Mouse (Mus musculus) kidney, embryonic 14.5 days (tissue): ENCODE data around the gene Wfdc5. TPM values are rescaled to one million over a fixed set of nuclear protein-coding genes. Genes with fewer than 3 reads are reported as not detected.

ENCODE experiments used
- ATAC-seq: fragments of 200-750 bp; cut with Nextera tagmentation; 2 replicates; pipeline ENCODE4 v1.8.0; 2017; ENCODE audit warnings: moderate number of reproducible peaks, mild to moderate bottlenecking, moderate TSS enrichment, moderate library complexity; ENCODE audit not compliant: low FRiP score, low TSS enrichment
- H3K27ac ChIP-seq: fragments of 300-500 bp; sonication (generic); 2 replicates; pipeline ENCODE4 v1.5.1; 2014; ENCODE audit warnings: low read depth, mild to moderate bottlenecking, low read length, moderate library complexity, mixed read lengths
- H3K27me3 ChIP-seq: fragments of 300-500 bp; sonication (generic); 2 replicates; pipeline ENCODE4 v1.6.1; 2014; ENCODE audit warnings: mild to moderate bottlenecking, low read length; ENCODE audit not compliant: control insufficient read depth, insufficient read depth
- H3K36me3 ChIP-seq: fragments of 300-500 bp; sonication (generic); 2 replicates; pipeline ENCODE4 v1.6.1; 2014; ENCODE audit warnings: low read length, mixed read lengths; ENCODE audit not compliant: control insufficient read depth, insufficient read depth
- H3K4me1 ChIP-seq: fragments of 300-500 bp; sonication (generic); 2 replicates; pipeline ENCODE4 v1.6.1; 2014; ENCODE audit warnings: low read length, mixed read lengths; ENCODE audit not compliant: control insufficient read depth, insufficient read depth
- H3K4me2 ChIP-seq: fragments of 300-500 bp; sonication (generic); replicated peaks from 2 replicates; pipeline ENCODE4 v1.6.1; 2014; ENCODE audit warnings: low read depth, mild to moderate bottlenecking, low read length
- H3K4me3 ChIP-seq: fragments of 300-500 bp; sonication (generic); 2 replicates; pipeline ENCODE4 v1.5.1; 2014; ENCODE audit warnings: mild to moderate bottlenecking, low read length
- H3K9ac ChIP-seq: fragments of 300-500 bp; sonication (generic); 2 replicates; pipeline ENCODE4 v1.6.1; 2014; ENCODE audit warnings: low read depth, mild to moderate bottlenecking, low read length, moderate library complexity
- H3K9me3 ChIP-seq: fragments of 300-500 bp; sonication (generic); 2 replicates; pipeline ENCODE4 v1.6.1; 2016; ENCODE audit warnings: low read length; ENCODE audit not compliant: control insufficient read depth
- WGBS: fragments of 180-500 bp; shearing (Covaris S2); extraction: QIAGEN DNeasy Blood & Tissue Kit; methylation state at CpG from one replicate; pipeline ENCODE4 v1.1.7; 2014; 5-methylcytosine and 5-hydroxymethylcytosine counted together
- polyA plus RNA-seq: library from polyadenylated mRNA; unstranded; fragments of >200 nt; fragmentation: Nextera tagmentation; extraction: Ambion mirVana; gene quantifications from 2 replicates; pipeline ENCODE4 v1.2.1, GENCODE M21; 2014

Wfdc5 gene
- polyA plus RNA-seq, 1 experiment from 2014 or later = not detected

DNA sequence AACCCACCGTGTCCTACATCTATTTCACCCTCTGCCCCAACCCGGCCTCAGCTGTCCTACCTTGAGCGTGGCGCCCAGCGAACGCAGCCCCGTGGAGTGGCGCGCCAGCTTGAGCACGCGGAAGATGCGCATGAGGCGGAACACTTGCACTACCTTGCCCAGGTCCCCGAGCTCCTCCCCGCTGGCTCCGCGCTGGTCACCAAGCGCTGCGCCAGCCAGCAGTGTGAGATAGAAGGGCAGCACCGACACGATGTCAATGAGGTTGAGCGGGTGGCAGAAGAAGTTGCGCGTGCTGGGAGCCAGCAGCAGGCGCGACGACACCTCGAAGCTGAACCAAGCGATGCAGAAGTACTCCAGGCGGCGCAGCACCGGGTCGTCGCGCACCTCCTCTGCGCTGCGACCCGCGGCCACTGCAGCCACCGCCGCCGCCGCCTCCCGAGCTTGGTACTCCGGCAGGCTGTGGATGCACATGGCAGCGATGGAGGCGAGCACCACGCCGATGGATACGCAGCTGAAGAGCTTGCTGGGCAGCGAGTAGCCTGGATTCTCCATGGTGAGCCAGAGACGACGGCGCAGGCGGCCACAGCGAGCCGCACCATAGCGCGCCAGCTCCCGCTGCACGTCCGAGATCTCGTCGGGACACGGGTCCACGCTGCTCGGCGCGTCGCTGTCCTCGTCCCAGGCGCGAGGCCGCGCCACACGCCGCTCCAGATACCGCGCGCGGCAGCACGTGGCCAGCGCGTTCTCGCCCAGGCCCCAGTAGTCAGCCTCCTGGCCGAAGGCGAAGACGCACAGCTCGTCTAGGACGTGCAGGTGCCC lies 14.6 kb downstream of the Wfdc5 start:
- Histone ChIP-seq H3K36me3 (no peaks in the 10 kb centered on the region), H3K4me2 (peak overlapping the region; percentile 58), H3K27me3 (peaks cover 63% of the 10 kb centered on the region), H3K9me3 (no peaks in the 10 kb centered on the region), H3K4me3 (peak overlapping the region; percentile 35), H3K9ac (peak overlapping the region; percentile 37), H3K27ac (no peak overlapping the region), H3K4me1 (peaks cover 9% of the 10 kb centered on the region; the same call in 1 of the 2 replicates)
- 13% methylated on average over 88 of the region's 90 CpGs for WGBS
- ATAC-seq = peak; percentile 47; the same call in 1 of the 2 replicates

DNA sequence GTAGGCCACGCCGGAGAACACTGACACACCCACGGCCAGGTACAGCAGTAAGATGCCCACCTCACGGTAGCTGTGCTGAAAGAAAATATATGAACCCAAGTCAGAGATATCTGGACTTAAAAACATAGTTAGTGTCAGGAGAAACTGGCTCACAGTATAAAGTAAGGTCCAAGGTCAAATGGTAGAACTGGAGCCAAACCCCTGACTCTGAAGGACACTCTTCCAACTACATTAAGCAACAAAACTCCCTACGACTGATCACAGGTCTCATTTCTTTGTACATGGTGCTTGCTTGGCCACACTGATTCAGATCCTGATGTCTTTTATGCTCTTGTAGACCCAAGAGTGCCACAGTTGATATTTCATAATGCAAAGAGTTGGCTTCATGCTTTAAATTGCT lies 17.6 kb downstream of the Wfdc5 start:
- Histone ChIP-seq H3K27me3 (peaks cover 45% of the 10 kb centered on the region), H3K9ac (no peak overlapping the region), H3K4me3 (no peak overlapping the region), H3K9me3 (no peaks in the 10 kb centered on the region), H3K4me1 (0 out of 2 replicates have a peak, but pooled peaks cover 7% of the 10 kb centered on the region), H3K4me2 (no peak overlapping the region), H3K36me3 (no peaks in the 10 kb centered on the region), H3K27ac (no peak overlapping the region)
- no peak for ATAC-seq
- 87% methylated on average over 5 of the region's 5 CpGs for WGBS

- H3K9me3 ChIP-seq = no peaks in the 10 kb centered on the region
- H3K9ac ChIP-seq = no peak overlapping the region
- 70% methylated on average over 11 of the region's 11 CpGs for WGBS
- H3K4me1 ChIP-seq = no peaks in the 10 kb centered on the region
- no peak for ATAC-seq
- H3K4me2 ChIP-seq = no peak overlapping the region
- peaks cover 3% of the 10 kb centered on the region; the same call in 1 of the 2 replicates for H3K36me3 ChIP-seq
- H3K27me3 ChIP-seq = peaks cover 12% of the 10 kb centered on the region
- H3K4me3 ChIP-seq = no peak overlapping the region
- H3K27ac ChIP-seq = no peak overlapping the region
Observed at GRCm38 (mm10) chr2:164161515-164162055, 21.0 kb downstream of the Wfdc5 start.

DNA sequence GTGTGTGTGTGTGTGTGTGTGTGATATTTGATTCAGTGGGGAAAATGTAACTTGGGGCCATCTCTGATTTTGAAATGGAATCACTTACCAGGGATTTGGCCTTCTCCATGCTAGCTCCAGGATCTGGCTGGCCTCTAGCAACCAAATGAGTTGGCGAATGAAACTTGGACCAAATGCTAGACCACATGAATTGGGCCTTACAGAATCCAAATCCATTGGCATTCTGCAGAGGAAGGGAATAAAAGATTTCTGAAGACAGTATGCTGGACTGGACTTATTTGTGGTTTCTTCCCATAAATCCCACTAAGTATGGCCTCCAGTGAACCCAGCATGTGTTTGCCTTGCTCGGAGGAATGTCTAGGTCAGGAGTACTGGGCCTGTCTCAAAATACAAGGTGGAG lies 23.7 kb downstream of the Wfdc5 start:
- H3K4me2 ChIP-seq = no peak overlapping the region
- no peak overlapping the region for H3K9ac ChIP-seq
- peaks cover 3% of the 10 kb centered on the region; the same call in 1 of the 2 replicates for H3K36me3 ChIP-seq
- WGBS = 65% methylated on average over 2 of the region's 2 CpGs
- ATAC-seq = no peak
- no peaks in the 10 kb centered on the region for H3K27me3 ChIP-seq
- no peaks in the 10 kb centered on the region for H3K9me3 ChIP-seq
- no peaks in the 10 kb centered on the region for H3K4me1 ChIP-seq
- H3K27ac ChIP-seq = no peak overlapping the region
- H3K4me3 ChIP-seq = no peak overlapping the region

- Histone ChIP-seq H3K4me1 (no peaks in the 10 kb centered on the region), H3K4me2 (no peak overlapping the region), H3K27ac (no peak overlapping the region), H3K4me3 (no peak overlapping the region), H3K36me3 (peaks cover 26% of the 10 kb centered on the region), H3K27me3 (no peaks in the 10 kb centered on the region), H3K9me3 (no peaks in the 10 kb centered on the region), H3K9ac (no peak overlapping the region)
- WGBS = 86% methylated on average over 7 of the region's 7 CpGs
- no peak for ATAC-seq
Observed at GRCm38 (mm10) chr2:164156158-164156557, 26.4 kb downstream of the Wfdc5 start.

GRCm38 (mm10) chr2:164154007-164154406 lies 28.5 kb downstream of the Wfdc5 start:
- no peak for ATAC-seq
- Histone ChIP-seq H3K4me1 (no peaks in the 10 kb centered on the region), H3K9me3 (no peaks in the 10 kb centered on the region), H3K4me3 (no peak overlapping the region), H3K27ac (no peak overlapping the region), H3K4me2 (no peak overlapping the region), H3K9ac (no peak overlapping the region), H3K27me3 (no peaks in the 10 kb centered on the region), H3K36me3 (peaks cover 26% of the 10 kb centered on the region)
- 89% methylated on average over 10 of the region's 10 CpGs for WGBS

DNA sequence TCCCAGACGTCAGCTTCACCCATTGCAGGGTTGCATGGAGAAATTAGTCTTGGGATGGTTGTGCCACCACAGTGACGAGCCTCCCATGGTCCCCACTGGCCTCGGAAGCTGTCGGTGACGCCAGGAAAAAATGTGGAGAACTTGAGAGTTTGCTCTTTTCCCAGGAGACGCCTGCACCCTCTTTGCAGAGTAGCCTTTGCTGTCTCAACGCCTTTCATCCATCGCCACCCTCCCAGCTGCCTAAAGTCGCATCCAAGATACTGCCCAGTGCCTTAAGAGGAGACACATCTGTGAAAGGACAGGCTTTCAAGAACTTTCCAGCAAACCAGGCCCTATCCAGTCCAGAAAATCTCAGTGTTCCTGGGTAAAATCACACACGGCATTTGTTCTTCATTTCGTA lies 30.2 kb downstream of the Wfdc5 start:
- WGBS = 94% methylated on average over 11 of the region's 11 CpGs
- H3K27me3 ChIP-seq = no peaks in the 10 kb centered on the region
- no peaks in the 10 kb centered on the region for H3K4me1 ChIP-seq
- no peak for ATAC-seq
- peaks cover 26% of the 10 kb centered on the region for H3K36me3 ChIP-seq
- no peak overlapping the region for H3K4me3 ChIP-seq
- H3K9me3 ChIP-seq = no peaks in the 10 kb centered on the region
- no peak overlapping the region for H3K9ac ChIP-seq
- H3K27ac ChIP-seq = no peak overlapping the region
- no peak overlapping the region for H3K4me2 ChIP-seq

GRCm38 (mm10) chr2:164150086-164150760 lies 32.3 kb downstream of the Wfdc5 start:
- Histone ChIP-seq H3K36me3 (peaks cover 23% of the 10 kb centered on the region), H3K4me2 (no peak overlapping the region), H3K4me1 (no peaks in the 10 kb centered on the region), H3K27me3 (no peaks in the 10 kb centered on the region), H3K9me3 (no peaks in the 10 kb centered on the region), H3K4me3 (no peak overlapping the region), H3K27ac (no peak overlapping the region), H3K9ac (no peak overlapping the region)
- ATAC-seq = no peak
- WGBS = 31% methylated on average over 14 of the region's 14 CpGs

DNA sequence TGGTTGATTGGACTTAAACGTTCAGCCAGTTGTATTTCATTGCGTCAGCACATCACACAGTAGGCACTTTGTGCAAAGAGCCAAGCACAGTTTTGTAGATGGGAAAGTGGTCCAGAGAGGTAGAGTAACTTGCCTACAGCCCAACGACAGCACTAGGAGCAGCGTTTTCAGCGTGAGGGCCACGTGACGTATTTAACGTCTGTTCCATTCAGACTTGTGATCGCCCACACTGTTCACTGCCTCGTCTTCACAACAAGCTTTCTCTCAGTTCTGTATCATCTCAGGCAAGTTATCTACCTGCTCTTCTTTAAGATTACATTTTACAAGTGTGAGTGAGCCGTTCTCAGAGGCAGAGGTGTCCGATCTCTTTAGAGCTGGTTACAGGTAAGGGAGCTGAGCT lies 36.0 kb downstream of the Wfdc5 start:
- no peak for ATAC-seq
- Histone ChIP-seq H3K27ac (no peak overlapping the region), H3K4me3 (no peak overlapping the region), H3K36me3 (peaks cover 4% of the 10 kb centered on the region; the same call in 1 of the 2 replicates), H3K9ac (no peak overlapping the region), H3K4me1 (no peaks in the 10 kb centered on the region), H3K27me3 (no peaks in the 10 kb centered on the region), H3K9me3 (no peaks in the 10 kb centered on the region), H3K4me2 (no peak overlapping the region)
- WGBS = 93% methylated on average over 12 of the region's 12 CpGs
